Mouse (Mus musculus) cerebellum, adult (tissue): ENCODE results near the gene B4galt3.
"Not testable (repeated sequence)": the region's sequence is repeated elsewhere in the genome, so short reads cannot be mapped to it uniquely, and the experiment has no call there.

Source experiments
- ATAC-seq: cut with Nextera tagmentation; 2 replicates; pipeline ENCODE4 v1.9.2; 2017; ENCODE audit warnings: mild to moderate bottlenecking, moderate library complexity, mixed read lengths; ENCODE audit not compliant: insufficient number of reproducible peaks, low FRiP score, low TSS enrichment

B4galt3 gene

GRCm38 (mm10) chr1:171282086-171282805 is 12.1 kb downstream of the B4galt3 start:
- ATAC-seq = no peak

DNA sequence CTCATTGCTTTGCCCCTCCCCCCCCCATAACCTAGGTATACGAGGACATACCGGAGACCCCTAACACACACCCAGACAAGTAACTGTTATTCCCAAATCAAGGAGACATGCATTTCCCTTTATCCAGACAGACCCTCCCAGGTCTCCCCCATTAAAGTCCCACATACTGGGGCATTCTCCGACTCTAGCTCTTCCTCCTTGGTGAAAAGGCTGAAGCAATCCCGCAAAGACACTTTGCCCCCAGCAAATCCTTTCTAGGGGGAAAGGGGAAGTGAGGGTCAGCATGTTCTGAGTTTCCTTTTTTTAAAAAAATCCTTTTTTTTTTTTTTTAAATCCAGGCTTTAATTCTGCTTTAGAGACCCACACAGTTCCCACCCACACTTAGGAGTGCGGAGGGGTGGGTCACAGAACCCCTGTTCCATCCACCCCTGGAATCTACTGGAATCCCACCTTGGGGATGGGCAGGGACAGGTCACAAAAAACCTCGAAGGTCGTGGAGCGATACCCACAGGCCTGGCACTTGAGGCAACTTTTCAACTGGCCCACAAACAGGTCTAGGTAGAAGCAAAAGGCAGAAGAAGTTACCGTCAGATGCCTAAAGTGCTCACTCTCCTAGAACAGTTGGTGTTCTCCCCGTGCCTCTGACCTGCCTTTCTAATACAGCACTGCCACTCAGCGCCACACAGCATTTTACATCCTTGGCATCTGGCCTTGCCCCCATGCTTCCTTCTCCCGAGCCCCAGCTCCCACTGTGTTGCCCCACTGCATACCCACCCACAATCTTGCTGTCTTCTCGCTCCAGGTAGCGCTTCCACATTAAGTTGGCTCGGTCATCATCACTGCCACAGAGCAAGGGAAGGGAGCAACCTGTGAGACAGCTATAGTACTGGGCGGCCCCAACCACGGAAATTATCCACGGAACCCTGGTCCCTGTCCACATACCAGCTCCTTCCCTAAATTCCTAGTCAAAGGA is 13.3 kb downstream of the B4galt3 start:
- ATAC-seq = no peak

GRCm38 (mm10) chr1:171284491-171284890 is 14.4 kb downstream of the B4galt3 start:
- ATAC-seq = no peak

- no peak for ATAC-seq
Observed at GRCm38 (mm10) chr1:171285096-171285892, 15.2 kb downstream of the B4galt3 start.

DNA sequence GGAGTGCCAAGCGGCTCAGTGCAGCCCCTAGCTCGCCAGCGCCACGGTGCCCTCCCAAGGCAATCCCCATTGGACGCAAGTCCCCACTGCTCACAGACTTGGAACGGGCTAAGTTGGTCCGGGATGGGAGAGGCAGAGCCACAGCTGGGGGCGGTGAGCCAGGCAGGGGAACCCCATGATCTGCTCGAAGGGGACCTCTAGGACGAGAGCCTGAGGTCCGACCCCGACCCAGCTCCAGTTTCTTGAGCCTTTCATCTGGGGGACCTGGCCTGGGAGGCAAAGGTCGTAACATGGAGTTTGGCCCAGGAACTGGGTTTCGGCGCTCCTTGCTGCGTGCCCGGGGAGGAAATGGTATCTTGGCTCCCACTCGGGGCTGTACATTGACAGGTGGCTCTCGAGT is 16.4 kb downstream of the B4galt3 start:
- ATAC-seq = no peak

GRCm38 (mm10) chr1:171287136-171288081 is 17.3 kb downstream of the B4galt3 start, which contains the start of gene Usp21:
TSS of gene Usp21 (minus strand) at chr1:171287991.
- ATAC-seq = peak; percentile 91

DNA sequence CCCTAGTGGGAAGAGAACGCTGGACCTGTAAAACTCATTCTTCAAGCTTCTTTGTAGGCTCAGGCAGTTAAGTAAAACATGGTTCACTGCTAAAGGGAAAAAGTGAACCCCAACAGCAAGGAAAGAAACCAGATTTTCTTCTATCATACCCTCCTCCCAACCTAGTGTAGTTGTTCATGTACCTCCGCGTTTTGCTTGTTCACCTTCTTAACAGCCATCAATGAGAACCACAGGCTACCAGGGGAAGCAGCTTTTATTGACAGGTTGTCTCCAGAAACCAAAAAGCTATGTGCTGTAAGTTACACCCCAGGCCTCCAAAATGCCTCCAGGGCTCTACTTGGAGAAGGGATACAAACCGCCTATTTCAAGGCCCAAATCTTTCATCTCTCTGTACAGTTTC is 18.2 kb downstream of the B4galt3 start:
- ATAC-seq = no peak

GRCm38 (mm10) chr1:171293351-171293750 is 23.2 kb downstream of the B4galt3 start:
- no peak for ATAC-seq

DNA sequence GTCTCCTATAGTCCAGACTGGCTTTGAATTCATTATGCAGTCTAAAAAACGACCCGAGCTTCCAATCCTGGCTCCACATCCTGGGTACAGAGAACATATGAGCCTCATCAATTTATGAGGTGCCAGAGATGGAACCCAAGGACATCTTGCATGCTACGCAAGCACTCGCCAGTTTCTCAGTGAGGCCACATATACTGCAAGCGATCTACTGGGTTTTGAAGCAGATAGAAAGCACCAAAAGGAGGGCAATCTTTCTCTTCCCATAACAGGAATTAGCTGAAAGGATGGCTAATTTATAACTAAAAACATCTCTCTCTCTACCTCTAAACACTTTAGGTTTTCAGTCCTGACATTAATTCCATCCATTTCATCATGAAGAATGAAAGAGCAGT is 23.8 kb downstream of the B4galt3 start:
- no peak for ATAC-seq

DNA sequence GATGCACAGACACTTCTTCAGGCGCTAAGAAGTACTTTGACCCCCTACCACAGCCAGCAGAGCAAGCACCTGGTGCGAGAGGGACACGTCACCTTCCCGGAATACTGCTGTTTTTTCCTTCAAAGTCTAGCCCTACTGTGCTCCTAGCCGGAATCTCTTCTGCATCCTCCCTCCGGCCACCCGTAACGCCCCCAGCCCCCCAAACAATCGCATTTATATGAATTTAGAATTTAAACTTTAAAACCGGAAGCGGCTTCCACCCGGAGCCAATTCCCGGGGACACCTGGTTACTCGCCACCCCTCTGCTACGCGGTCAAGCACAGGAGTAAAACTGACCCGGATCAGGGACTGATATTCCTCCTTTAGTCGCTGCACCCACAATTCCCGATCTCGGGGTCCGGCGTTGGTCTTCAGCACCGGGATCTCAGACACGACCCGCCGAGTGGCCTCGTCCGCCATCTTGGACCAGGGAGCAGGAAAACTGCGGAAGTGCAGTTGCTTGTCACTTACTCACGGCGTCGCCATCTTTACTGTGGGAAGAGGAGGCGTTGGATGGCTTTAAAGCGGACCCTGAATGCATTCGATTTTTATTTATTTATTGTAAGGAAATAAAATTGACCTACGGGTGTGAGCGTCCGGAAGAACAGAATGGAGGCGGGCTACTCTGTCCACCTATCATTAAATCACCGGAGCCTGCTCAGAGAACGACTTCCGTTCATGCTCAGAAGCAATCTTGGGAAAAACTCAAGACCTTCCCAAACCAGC is 24.4 kb downstream of the B4galt3 start, which contains the start of gene Ufc1:
Gene Ufc1, minus strand, starts transcription at position 727 of the 765 bp plus-strand sequence.
- peak; percentile 82 for ATAC-seq

GRCm38 (mm10) chr1:171295063-171295402 is 24.9 kb downstream of the B4galt3 start:
- ATAC-seq = no peak

DNA sequence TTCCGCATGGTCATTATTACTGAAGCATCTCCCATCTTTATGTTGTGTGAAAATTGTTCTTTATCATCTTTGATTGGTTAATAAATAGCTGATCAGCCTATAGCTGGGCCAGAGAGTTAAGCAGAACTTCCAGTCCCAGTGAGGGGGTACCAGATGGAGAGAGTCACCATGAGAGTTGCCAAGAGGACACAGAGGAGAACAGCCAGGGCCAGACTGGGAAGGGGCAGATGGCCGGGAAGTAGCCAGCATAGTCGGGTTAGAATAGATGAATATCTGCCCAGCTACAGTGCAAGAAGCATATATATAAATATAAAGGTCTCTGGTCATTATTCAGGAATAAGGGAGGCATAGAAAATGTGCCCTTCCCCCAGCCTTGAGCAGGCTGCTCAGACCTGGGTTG is 28.1 kb downstream of the B4galt3 start:
- ATAC-seq = no peak

- not testable (repeated sequence) for ATAC-seq
Observed at GRCm38 (mm10) chr1:171306157-171306556, 36.0 kb downstream of the B4galt3 start.

DNA sequence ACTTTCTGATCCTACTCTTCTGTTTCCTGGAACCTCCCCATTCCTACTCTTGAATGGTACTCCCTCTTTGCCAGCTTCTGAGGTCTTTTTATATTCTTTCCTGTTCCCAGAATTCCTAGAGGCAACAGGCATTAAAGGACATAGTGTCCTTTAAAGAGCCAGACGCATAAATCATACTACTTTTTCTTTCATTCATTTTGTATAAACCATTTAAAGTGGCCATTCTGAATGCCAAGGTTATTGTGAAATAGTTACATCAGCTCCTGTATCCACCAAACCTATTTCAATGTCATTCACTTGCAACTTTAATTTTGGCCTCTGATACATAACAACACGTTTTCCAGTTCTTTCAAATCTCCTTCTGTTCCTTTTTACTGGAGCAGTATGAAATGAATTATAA is 39.2 kb downstream of the B4galt3 start:
- ATAC-seq = no peak

DNA sequence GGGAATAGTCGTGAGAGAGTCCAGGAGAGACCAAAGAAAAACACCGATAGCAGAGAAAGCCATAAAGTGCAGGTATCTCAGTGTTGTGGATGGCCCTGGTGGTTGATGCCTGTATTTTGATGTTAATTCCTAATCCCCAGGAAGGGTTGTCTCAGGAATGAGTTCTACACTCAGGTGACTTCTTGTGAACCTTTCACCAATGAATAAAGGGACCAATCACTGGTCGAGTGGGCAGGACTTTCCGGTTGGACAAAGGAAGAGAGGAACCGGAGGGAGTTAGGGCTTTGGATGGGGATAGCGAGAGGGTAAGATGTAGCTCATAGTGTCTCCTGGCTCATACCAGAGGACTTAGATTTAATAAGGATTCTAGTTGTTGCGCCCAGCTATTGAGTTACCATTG is 49.6 kb downstream of the B4galt3 start:
- ATAC-seq = peak; percentile 74

DNA sequence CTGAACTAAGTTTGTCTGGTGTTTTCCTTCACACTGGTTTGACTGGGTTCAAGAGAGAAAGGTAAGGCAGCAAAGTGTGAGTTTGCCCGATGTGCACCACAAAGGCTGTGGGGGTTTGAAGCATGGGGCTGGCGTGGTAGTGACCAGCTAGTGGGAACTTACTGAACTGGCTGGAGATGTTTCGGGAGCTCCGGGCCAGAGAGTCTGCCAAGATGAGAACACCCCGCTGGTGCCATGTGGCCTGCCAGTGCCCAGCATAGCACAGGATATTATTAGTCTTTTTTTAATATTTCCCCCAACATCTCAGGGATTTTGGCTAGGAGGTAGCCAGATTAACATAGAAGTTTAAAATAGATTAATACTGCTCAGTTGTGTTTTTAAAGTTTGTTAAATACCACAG is 50.0 kb downstream of the B4galt3 start:
- peak; percentile 92 for ATAC-seq

DNA sequence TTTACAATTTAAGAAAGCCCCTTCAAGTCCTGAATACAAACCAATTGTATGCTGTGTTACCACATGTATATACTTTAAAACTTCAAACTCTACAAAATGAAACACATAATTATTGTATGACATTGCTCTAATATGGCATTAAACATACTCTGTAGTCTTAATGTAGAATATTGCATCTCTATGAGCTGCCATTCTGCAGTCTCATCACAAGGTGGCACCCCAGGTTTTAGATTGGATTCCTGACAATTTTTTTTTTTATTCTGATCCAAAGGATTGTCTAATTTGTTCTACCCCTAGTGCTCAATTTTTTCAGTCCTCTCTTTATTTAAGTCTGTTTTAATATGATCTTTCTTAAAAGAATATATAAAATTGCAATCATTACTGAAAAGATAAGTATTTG is 51.3 kb downstream of the B4galt3 start:
- ATAC-seq = no peak

GRCm38 (mm10) chr1:171322012-171322411 is 51.9 kb downstream of the B4galt3 start:
- ATAC-seq = no peak

GRCm38 (mm10) chr1:171325571-171325970 is 55.4 kb downstream of the B4galt3 start:
- no peak for ATAC-seq
